Mouse (Mus musculus): ENCODE results near the gene Prr19. TPM values are rescaled to one million over a fixed set of nuclear protein-coding genes. Genes with fewer than 3 reads are reported as not detected.

Gene Prr19
- polyA plus RNA-seq, 2 experiments, result 0.04 TPM; not detected in 1

DNA sequence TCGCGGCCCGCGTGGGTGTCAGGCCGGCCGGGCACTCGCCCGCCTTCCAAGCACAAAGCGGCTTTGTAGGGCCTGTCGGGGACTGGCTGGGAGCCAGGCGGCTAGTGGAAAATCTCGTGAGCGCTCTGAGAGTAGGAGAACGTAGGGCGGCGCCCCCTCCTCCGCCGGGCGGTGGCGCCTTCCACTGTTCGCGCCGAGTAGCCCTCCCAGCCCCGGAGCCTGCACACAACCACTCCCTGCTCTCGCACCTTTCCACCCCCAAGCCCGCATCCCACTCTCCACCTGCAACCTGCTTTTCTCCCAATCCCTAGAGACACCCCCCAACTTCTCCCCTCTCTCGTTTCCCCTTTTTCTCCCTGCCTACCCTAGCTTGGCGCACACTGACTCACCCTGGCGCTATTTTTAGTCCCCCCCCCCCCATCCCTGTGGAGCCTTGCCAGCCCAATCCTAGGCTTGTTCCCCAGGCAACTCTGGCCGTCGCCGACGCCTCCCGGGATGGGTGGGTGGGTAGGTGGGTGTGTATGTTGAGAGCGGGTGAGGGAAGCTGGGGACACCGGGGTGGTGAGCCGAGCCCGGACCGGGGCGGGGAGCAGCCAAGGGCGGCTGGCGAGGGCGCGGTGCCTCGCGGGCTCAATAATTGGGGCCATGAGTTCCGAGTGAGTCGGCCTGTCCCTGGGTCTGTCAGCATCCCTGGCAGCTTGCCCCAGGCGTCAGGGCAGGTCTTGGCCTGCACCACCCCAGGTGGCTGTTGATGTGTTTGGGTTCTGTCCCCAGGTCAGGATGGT, 21.9 kb upstream of the Prr19 start:
- Histone ChIP-seq H3K4me3 (ENCODE audit: insufficient read depth in 1 of 2, low read depth in 2 of 2, low read length in 2 of 2) (peak overlapping the region; percentile 62 to 75), H3K9me3 (ENCODE audit: control insufficient read depth, low read length) (no peaks in the 10 kb centered on the region), H3K27me3 (ENCODE audit: control insufficient read depth, insufficient read depth, low read length) (no peaks in the 10 kb centered on the region), H3K36me3 (replicated peaks; ENCODE audit: control insufficient read depth, insufficient read depth, low read depth) (no peaks in the 10 kb centered on the region), H3K4me2 (ENCODE audit: low read depth) (peak overlapping the region; percentile 99), H3K4me1 (replicated peaks; ENCODE audit: control insufficient read depth in 2 of 2, insufficient read depth in 2 of 2, low read length in 1 of 2) (peaks cover 61 to 70% of the 10 kb centered on the region in 2 experiments), H3K27ac (peak overlapping the region; percentile 93), H3K9ac (replicated peaks) (peak overlapping the region; percentile 86)
- DNase-seq (ENCODE audit: low read depth in 3 of 3, low spot score in 3 of 3) (peak in 1 of 3 experiments; percentile 63), ATAC-seq (ENCODE audit: insufficient read depth) (peak; percentile 51)
- WGBS (ENCODE audit: insufficient replicate concordance), result 1% methylated on average over 42 of the region's 49 CpGs
- TF ChIP-seq EP300 (IDR thresholded peaks at IDR 0.05; ENCODE audit: low read depth) (no peak), CTCF (IDR thresholded peaks at IDR 0.05; ENCODE audit: low read depth) (no peak; the same call in 1 of the 2 replicates)

DNA sequence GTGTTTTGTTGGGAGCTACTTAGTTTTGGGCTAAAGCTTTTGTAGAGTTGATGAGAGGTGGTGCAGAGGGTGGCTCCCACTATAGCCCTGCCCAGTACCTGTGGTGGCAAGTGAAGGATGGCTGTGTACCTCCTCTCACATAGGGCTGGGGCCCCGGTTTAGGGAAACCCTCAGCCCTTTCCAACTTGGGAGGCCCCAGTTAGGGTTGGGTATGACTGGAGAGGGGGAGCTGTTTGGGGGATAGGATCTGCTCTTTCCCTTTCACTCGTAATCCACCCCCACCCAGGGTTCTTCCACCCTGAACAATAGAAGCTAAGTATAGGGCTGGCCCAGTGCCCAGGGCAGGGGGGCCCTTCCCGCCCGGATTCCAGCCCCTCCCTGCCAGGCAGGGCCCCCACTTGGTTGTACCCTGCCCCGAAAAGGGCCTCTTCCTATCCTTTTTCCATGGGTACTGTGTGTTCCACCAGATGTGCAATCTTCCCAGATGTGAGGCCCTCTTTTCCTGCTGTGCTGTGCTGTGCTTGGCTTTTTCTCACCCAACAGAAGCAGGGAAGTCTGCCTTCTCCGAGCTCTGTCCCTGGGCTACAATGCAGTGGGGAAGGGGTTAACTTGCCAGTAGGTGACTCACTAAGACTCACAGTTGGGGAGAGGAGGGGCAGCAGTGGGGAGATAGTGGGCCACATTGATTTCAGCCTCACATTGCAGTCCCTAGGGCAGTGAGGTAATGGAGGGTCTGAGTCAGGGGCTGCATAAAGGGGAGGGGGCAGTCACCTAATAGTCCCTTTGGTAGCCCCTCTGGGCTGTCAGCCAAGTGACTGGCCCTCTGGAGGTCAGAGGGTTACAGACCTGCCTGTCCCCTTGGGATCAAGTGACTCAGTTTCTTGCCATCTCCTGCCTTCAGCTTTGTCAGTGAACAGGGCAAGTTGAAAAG, 21.1 kb upstream of the Prr19 start:
- H3K4me3 ChIP-seq (ENCODE audit: insufficient read depth in 1 of 2, low read depth in 2 of 2, low read length in 2 of 2), result peak overlapping the region; percentile 62 to 75
- no peaks in the 10 kb centered on the region for H3K27me3 ChIP-seq (ENCODE audit: control insufficient read depth, insufficient read depth, low read length)
- no peak for ATAC-seq (ENCODE audit: insufficient read depth)
- H3K9me3 ChIP-seq (ENCODE audit: control insufficient read depth, low read length), result no peaks in the 10 kb centered on the region
- peaks cover 52 to 63% of the 10 kb centered on the region in 2 experiments for H3K4me1 ChIP-seq (replicated peaks; ENCODE audit: control insufficient read depth in 2 of 2, insufficient read depth in 2 of 2, low read length in 1 of 2)
- DNase-seq (ENCODE audit: low read depth in 3 of 3, low spot score in 3 of 3), result no peak
- peak overlapping the region; percentile 86 for H3K9ac ChIP-seq (replicated peaks)
- WGBS (ENCODE audit: insufficient replicate concordance), result 2% methylated on average over 6 of the region's 6 CpGs
- H3K36me3 ChIP-seq (replicated peaks; ENCODE audit: control insufficient read depth, insufficient read depth, low read depth), result peaks cover 5% of the 10 kb centered on the region
- TF ChIP-seq EP300 (IDR thresholded peaks at IDR 0.05; ENCODE audit: low read depth), result no peak
- TF ChIP-seq CTCF (IDR thresholded peaks at IDR 0.05; ENCODE audit: low read depth), result no peak; the same call in 1 of the 2 replicates
- H3K27ac ChIP-seq, result peak overlapping the region; percentile 93
- H3K4me2 ChIP-seq (ENCODE audit: low read depth), result peak overlapping the region; percentile 99

DNA sequence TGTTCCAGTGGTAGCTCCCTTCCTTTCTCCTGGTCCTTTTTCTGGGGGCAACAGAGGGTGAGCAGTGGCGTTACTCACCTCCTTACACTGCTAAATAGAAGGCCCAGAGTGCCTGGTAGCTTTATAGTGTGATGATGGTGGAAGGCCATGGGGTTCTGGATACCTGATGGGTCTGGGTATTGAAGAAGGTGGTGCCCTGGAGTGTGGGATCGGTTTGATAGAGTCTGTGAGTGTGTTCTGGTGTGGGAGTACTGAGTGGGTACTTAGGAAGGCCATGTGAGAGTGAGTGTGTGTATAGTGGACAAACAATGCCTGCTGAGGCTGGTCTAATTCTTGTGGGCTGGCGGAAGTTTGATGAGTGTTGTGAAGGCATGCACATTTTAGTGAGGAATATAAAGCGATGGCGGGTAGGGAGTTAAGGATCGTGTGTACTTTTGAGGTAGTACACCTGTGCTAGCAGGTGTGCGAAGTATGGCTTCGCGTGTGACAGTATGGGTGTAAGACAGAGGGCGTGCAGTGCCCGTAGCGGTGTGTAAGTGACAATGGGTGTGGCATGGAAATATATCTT, 20.0 kb upstream of the Prr19 start:
- H3K36me3 ChIP-seq (replicated peaks; ENCODE audit: control insufficient read depth, insufficient read depth, low read depth), result peaks cover 16% of the 10 kb centered on the region
- peak overlapping the region; percentile 53 to 76 for H3K4me3 ChIP-seq (ENCODE audit: insufficient read depth in 1 of 2, low read depth in 2 of 2, low read length in 2 of 2)
- no peaks in the 10 kb centered on the region for H3K27me3 ChIP-seq (ENCODE audit: control insufficient read depth, insufficient read depth, low read length)
- peak overlapping the region; percentile 93 for H3K27ac ChIP-seq
- WGBS (ENCODE audit: insufficient replicate concordance), result 22% methylated on average over 12 of the region's 12 CpGs
- peak overlapping the region; percentile 86 for H3K9ac ChIP-seq (replicated peaks)
- peak; percentile 46 for TF ChIP-seq CTCF (IDR thresholded peaks at IDR 0.05; ENCODE audit: low read depth)
- no peak for TF ChIP-seq EP300 (IDR thresholded peaks at IDR 0.05; ENCODE audit: low read depth)
- no peaks in the 10 kb centered on the region for H3K9me3 ChIP-seq (ENCODE audit: control insufficient read depth, low read length)
- no peak for DNase-seq (ENCODE audit: low read depth in 3 of 3, low spot score in 3 of 3)
- peak; percentile 54 for ATAC-seq (ENCODE audit: insufficient read depth)
- H3K4me1 ChIP-seq (replicated peaks; ENCODE audit: control insufficient read depth in 2 of 2, insufficient read depth in 2 of 2, low read length in 1 of 2), result peaks cover 41 to 52% of the 10 kb centered on the region in 2 experiments
- H3K4me2 ChIP-seq (ENCODE audit: low read depth), result peak overlapping the region; percentile 99

DNA sequence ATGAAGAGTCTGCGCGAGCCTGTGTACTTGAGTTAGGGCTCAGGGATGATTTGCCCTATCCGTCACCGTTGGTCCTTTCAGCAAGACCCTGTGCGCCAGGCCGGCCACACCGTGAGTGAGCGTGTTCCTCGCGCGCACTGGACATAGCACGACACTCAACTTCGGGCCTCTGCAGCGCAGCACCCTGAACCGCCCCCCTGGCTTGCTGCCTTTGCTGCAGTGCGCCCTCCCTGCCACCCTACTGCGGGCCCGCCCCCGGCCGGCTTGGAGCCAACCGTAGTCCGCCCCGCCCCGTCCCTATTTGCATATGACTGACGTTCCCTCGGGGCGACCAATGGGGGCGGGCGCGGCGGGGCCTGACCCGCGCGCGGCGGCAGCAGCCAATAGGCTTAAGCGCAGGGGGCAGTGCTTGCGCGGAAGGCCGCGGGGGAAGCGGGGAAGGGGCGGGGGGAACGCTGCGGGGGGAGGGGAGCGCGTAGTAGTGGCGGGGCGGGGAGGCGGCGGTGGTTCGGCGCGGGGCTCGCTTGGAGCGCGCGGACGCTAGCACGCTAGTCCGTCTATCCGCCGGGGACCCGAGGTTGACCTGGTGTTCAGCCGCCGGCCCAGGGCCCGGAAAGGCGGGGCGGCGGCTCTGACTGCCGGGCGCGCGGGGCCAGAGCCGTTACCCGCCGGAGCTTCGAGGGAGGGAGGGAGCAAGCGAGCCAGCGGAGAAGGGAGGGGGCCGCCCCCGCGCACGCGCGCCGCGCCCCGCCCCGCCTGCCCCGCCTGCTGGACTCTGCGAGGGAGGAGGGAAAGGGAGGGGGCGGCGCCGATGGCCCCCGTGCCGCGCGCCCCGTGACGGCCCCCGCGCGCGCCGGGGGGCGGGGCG, 19.2 kb upstream of the Prr19 start:
- no peaks in the 10 kb centered on the region for H3K27me3 ChIP-seq (ENCODE audit: control insufficient read depth, insufficient read depth, low read length)
- 2% methylated on average over 82 of the region's 108 CpGs for WGBS (ENCODE audit: insufficient replicate concordance)
- DNase-seq (ENCODE audit: low read depth in 3 of 3, low spot score in 3 of 3) (peak; percentile 94 to 96 (median 95)), ATAC-seq (ENCODE audit: insufficient read depth) (peak; percentile 80)
- H3K36me3 ChIP-seq (replicated peaks; ENCODE audit: control insufficient read depth, insufficient read depth, low read depth), result peaks cover 22% of the 10 kb centered on the region
- peak overlapping the region; percentile 86 for H3K9ac ChIP-seq (replicated peaks)
- no peaks in the 10 kb centered on the region for H3K9me3 ChIP-seq (ENCODE audit: control insufficient read depth, low read length)
- TF ChIP-seq EP300 (IDR thresholded peaks at IDR 0.05; ENCODE audit: low read depth) (no peak), CTCF (IDR thresholded peaks at IDR 0.05; ENCODE audit: low read depth) (peak; percentile 27; the same call in 1 of the 2 replicates)
- H3K27ac ChIP-seq, result peak overlapping the region; percentile 93
- H3K4me2 ChIP-seq (ENCODE audit: low read depth), result peak overlapping the region; percentile 99
- peak overlapping the region; percentile 71 to 76 for H3K4me3 ChIP-seq (ENCODE audit: insufficient read depth in 1 of 2, low read depth in 2 of 2, low read length in 2 of 2)
- H3K4me1 ChIP-seq (replicated peaks; ENCODE audit: control insufficient read depth in 2 of 2, insufficient read depth in 2 of 2, low read length in 1 of 2), result peaks cover 40 to 47% of the 10 kb centered on the region in 2 experiments
